Mouse (Mus musculus): Measurements from ENCODE around the gene Nvl.

- no peak for TF ChIP-seq POLR2A (IDR thresholded peaks at IDR 0.05; ENCODE audit: insufficient read depth, low read length)
- no peak for TF ChIP-seq EP300 (IDR thresholded peaks at IDR 0.05; ENCODE audit: insufficient read depth, low read depth, low read length)
Observed at GRCm38 (mm10) chr1:181138730-181139129, 5.3 kb downstream of the Nvl start.

All from ES-Bruce4 (cell line).